Mouse (Mus musculus) cerebellum, adult 2 months (tissue): ENCODE data around the gene Timm10b. TPM values are rescaled to one million over a fixed set of nuclear protein-coding genes. Genes with fewer than 3 reads are reported as not detected.

ENCODE experiments used
- DNase-seq, 2 experiments: peaks; one replicate each; pipeline ENCODE4 v3.0.0; 2021
- H3K27ac ChIP-seq: fragments of 200-500 bp; 2 replicates; pipeline ENCODE4 v1.5.1; 2012; ENCODE audit warnings: low read length, control low read depth, inconsistent platforms; ENCODE audit not compliant: insufficient read depth
- H3K27me3 ChIP-seq: fragments of 200-500 bp; 2 replicates; pipeline ENCODE4 v1.6.1; 2012; ENCODE audit warnings: inconsistent platforms, mild to moderate bottlenecking, low read length, moderate library complexity; ENCODE audit not compliant: control insufficient read depth, insufficient read depth
- H3K4me1 ChIP-seq: fragments of 200-500 bp; 2 replicates; pipeline ENCODE4 v1.6.1; 2011; ENCODE audit warnings: low read length; ENCODE audit not compliant: control insufficient read depth, insufficient read depth
- H3K4me3 ChIP-seq: fragments of 200-500 bp; replicated peaks from 2 replicates; pipeline ENCODE3; 2011; ENCODE audit warnings: mild to moderate bottlenecking, low read depth, low read length, control low read depth; ENCODE audit not compliant: insufficient read depth
- CTCF ChIP-seq: fragments of 200-500 bp; IDR thresholded peaks from 2 replicates; pipeline ENCODE4 v1.5.1; 2011; ENCODE audit warnings: low read depth, mild to moderate bottlenecking, control low read depth, low read length, moderate library complexity, borderline replicate concordance; ENCODE audit not compliant: insufficient read depth
- POLR2A ChIP-seq: fragments of 200-500 bp; IDR thresholded peaks from 2 replicates; pipeline ENCODE4 v1.6.1; 2011; ENCODE audit warnings: low read length, control low read depth, borderline replicate concordance; ENCODE audit not compliant: insufficient read depth
- WGBS: fragments of 180-500 bp; shearing (Covaris S2); methylation state at CpG from one replicate; pipeline ENCODE4 v1.1.7; 2018; 5-methylcytosine and 5-hydroxymethylcytosine counted together
- polyA plus RNA-seq: library from polyadenylated mRNA; depleted of rRNA; stranded (reverse); fragments of >200 nt; gene quantifications from 2 replicates; pipeline ENCODE4 v1.2.3, GENCODE M21; 2012; rRNA removed

The Timm10b gene
- 122 and 137 TPM in 2 replicates for polyA plus RNA-seq

DNA sequence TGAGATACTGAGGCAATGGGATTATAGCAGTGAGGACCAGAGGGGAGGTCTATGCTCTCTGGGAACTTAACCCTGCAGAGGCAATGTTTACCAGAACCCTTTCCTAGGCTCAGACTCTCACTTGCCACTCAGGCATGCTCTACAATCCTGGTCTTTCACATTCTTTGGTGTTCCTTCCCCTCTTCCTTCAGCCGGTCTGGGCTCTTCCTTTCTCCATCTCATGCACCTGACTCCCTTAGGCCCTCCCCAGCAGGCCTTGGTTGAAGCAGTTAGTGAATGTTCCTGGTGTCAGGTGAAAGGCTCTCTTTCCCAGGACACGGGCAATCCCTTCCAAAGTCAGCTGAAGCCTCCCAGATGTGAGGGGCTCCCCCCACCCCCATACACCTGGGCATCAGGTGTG lies at the start of gene Timm10b:
Gene Timm10b, plus strand, starts transcription at position 301 of the 400 bp plus-strand sequence.
- H3K27me3 ChIP-seq, result no peaks in the 10 kb centered on the region
- no peak for TF ChIP-seq POLR2A
- TF ChIP-seq CTCF, result no peak
- 2% methylated on average over 2 of the region's 2 CpGs for WGBS
- no peak for DNase-seq
- H3K4me1 ChIP-seq, result peaks cover 8% of the 10 kb centered on the region
- peak within 1 kb of the TSS; percentile 97 for H3K4me3 ChIP-seq
- peak within 1 kb of the TSS; percentile 71 for H3K27ac ChIP-seq

GRCm38 (mm10) chr7:105590097-105590496 lies 49.8 kb upstream of the Timm10b start:
- H3K27ac ChIP-seq, result no peak overlapping the region
- no peak overlapping the region for H3K4me3 ChIP-seq
- 46% methylated on average over 7 of the region's 7 CpGs for WGBS
- H3K4me1 ChIP-seq, result no peaks in the 10 kb centered on the region
- no peak for DNase-seq
- TF ChIP-seq POLR2A (no peak), CTCF (no peak)
- H3K27me3 ChIP-seq, result no peaks in the 10 kb centered on the region

DNA sequence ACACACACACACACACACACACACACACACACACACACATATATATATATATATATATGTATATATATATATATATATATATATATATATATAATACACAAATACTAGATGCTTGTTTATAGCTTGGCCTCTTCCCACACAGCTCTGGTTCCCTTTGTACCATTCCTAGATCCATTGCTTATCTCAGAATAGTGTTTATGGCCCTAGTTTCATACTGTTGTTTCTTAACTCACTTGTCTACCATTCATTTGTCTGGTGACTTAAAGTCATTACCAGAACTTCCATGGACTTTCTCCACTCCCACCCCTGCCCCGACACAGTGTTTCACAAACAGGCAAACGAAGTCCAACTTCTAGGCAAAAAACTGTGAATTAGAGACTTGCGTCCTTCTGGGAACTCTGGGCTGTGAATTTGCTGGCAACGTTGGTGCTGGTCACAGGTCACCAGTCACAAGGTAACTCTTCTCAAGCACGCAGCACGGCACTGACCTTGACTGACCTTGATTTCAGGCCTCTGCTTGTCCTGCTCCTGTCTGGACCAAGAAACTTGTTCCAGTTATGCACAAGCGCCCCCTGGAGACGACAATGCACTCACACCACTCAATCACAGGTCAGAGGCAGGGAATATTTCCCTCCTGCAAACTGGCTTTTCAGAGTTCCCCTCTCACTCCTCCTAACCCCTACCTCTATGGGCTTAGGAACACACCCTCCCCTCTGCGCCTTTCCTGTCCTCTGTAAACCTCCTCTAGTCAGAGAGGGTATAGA lies 36.8 kb upstream of the Timm10b start:
- DNase-seq, result peak; percentile 71 to 78
- TF ChIP-seq CTCF (peak; percentile 90), POLR2A (no peak)
- 36% methylated on average over 9 of the region's 9 CpGs for WGBS
- H3K4me1 ChIP-seq, result no peaks in the 10 kb centered on the region
- no peak overlapping the region for H3K27ac ChIP-seq
- no peaks in the 10 kb centered on the region for H3K27me3 ChIP-seq
- no peak overlapping the region for H3K4me3 ChIP-seq

DNA sequence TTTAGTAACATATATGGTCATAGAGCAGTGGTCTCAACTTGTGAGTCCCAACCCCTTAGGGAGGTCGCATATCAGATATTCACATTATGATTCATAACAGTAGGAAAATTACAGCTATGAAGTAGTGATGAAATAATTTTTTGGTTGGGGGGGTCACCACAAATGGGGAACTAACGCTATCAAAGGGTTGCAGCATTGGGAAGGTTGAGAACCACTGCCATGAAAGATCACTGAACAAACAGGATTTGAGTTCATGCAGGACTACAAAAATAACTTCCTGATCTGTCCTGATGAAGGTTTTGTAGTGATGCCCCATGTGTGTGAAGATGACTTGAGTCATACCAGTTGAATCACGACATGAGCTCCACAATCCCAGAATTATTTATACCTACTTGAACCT lies 31.4 kb upstream of the Timm10b start:
- H3K27me3 ChIP-seq, result no peaks in the 10 kb centered on the region
- WGBS, result 74% methylated on average over 3 of the region's 3 CpGs
- H3K4me3 ChIP-seq, result no peak overlapping the region
- DNase-seq, result no peak
- TF ChIP-seq CTCF (no peak), POLR2A (no peak)
- H3K4me1 ChIP-seq, result no peaks in the 10 kb centered on the region
- no peak overlapping the region for H3K27ac ChIP-seq

- 42% methylated on average over 1 of the region's 1 CpGs for WGBS
- DNase-seq, result no peak
- no peak overlapping the region for H3K27ac ChIP-seq
Observed at GRCm38 (mm10) chr7:105611767-105612166, 28.1 kb upstream of the Timm10b start.

DNA sequence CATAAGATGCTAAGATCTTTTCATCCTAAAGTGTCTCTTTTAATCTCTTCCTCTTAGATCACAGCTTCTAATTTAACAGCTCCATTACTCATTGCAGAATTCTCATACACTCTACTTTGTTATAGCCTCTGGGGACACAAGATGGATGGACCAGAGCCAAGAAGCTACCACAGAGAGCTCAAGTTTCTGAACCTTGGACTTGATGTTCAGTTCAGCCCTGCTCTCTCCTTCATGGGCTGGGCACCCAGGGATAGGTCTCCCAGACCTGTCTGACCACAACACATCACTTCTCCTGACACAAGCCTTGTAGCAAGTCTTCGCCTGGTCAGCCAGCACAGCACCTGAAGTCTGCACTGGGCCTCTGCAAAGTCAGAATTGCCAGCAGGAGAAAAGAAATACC lies 25.5 kb upstream of the Timm10b start:
- Histone ChIP-seq H3K27ac (no peak overlapping the region), H3K4me1 (peaks cover 9% of the 10 kb centered on the region), H3K27me3 (no peaks in the 10 kb centered on the region), H3K4me3 (no peak overlapping the region)
- 100% methylated on average over 1 of the region's 1 CpGs for WGBS
- DNase-seq, result no peak
- TF ChIP-seq CTCF, result no peak
- no peak for TF ChIP-seq POLR2A

More at GRCm38 (mm10) chr7:105611767-105612166, 28.1 kb upstream of the Timm10b start:
- H3K4me3 ChIP-seq, result no peak overlapping the region
- no peak for TF ChIP-seq POLR2A
- no peak for TF ChIP-seq CTCF
- no peaks in the 10 kb centered on the region for H3K27me3 ChIP-seq
- H3K4me1 ChIP-seq, result no peaks in the 10 kb centered on the region

- Histone ChIP-seq H3K4me1 (peaks cover 9% of the 10 kb centered on the region), H3K4me3 (no peak overlapping the region), H3K27ac (no peak overlapping the region), H3K27me3 (no peaks in the 10 kb centered on the region)
- DNase-seq, result no peak
- 29% methylated on average over 1 of the region's 1 CpGs for WGBS
- TF ChIP-seq POLR2A (no peak), CTCF (no peak)
Observed at GRCm38 (mm10) chr7:105615720-105616119, 24.1 kb upstream of the Timm10b start.

DNA sequence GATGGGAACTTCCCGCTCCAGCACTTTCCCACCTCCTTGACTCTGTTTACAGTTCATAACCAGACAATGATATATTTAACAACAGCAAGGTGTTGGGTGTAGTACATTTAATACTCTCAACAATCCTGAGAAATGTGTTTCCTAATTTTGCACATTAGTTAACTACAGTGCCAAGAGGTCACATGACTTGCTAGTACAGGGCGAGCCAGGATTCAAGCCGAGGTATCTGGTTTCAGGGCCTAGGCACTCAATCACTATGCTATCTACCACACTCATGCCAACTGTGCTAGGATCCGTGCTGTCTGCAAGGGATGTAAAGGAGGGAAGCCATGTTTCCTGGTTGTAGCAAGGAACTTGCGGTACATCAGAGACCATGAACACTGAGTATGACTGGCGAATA lies 23.3 kb upstream of the Timm10b start:
- Histone ChIP-seq H3K27ac (no peak overlapping the region), H3K4me3 (no peak overlapping the region), H3K4me1 (peaks cover 16% of the 10 kb centered on the region), H3K27me3 (no peaks in the 10 kb centered on the region)
- no peak for TF ChIP-seq POLR2A
- no peak for TF ChIP-seq CTCF
- DNase-seq, result no peak
- 55% methylated on average over 6 of the region's 6 CpGs for WGBS
